Mouse (Mus musculus) embryonic facial prominence, embryonic 10.5 days (tissue): ENCODE results near the gene Cd28. TPM values are rescaled to one million over a fixed set of nuclear protein-coding genes. Genes with fewer than 3 reads are reported as not detected.
"Not testable (repeated sequence)": the region's sequence is repeated elsewhere in the genome, so short reads cannot be mapped to it uniquely, and the experiment has no call there.

ENCODE experiments used
- DNase-seq: peaks from one replicate; pipeline ENCODE4 v3.0.0-alpha.2; 2017; ENCODE audit warnings: low spot score
- H3K27ac ChIP-seq: fragments of 300-500 bp; sonication (generic); replicated peaks from 2 replicates; pipeline ENCODE4 v1.5.1; 2016; ENCODE audit warnings: mild to moderate bottlenecking
- H3K27me3 ChIP-seq: fragments of 300-500 bp; sonication (generic); replicated peaks from 2 replicates; pipeline ENCODE4 v1.6.1; 2016; ENCODE audit warnings: low read depth, mild to moderate bottlenecking; ENCODE audit not compliant: poor library complexity, severe bottlenecking
- H3K36me3 ChIP-seq: fragments of 300-500 bp; sonication (generic); replicated peaks from 2 replicates; pipeline ENCODE4 v1.6.1; 2016; ENCODE audit warnings: mild to moderate bottlenecking, moderate library complexity
- H3K4me1 ChIP-seq: fragments of 300-500 bp; sonication (generic); 2 replicates; pipeline ENCODE4 v1.6.1; 2016
- H3K4me3 ChIP-seq: fragments of 300-500 bp; sonication (generic); 2 replicates; pipeline ENCODE4 v1.5.1; 2016; ENCODE audit warnings: mild to moderate bottlenecking, moderate library complexity
- H3K9me3 ChIP-seq: fragments of 300-500 bp; sonication (generic); 2 replicates; pipeline ENCODE4 v1.6.1; 2016; ENCODE audit warnings: mild to moderate bottlenecking
- WGBS: fragments of 180-500 bp; shearing (Covaris S2); methylation state at CpG from one replicate; pipeline ENCODE4 v1.1.7; 2016; 5-methylcytosine and 5-hydroxymethylcytosine counted together
- polyA plus RNA-seq: library from polyadenylated mRNA; unstranded; fragments of >200 nt; fragmentation: Nextera tagmentation; extraction: Ambion mirVana; gene quantifications from 2 replicates; pipeline ENCODE4 v1.2.1, GENCODE M21; 2016

Gene Cd28
- polyA plus RNA-seq, 1 experiment from 2014 or later = 0.09 TPM

- Histone ChIP-seq H3K36me3 (no peaks in the 10 kb centered on the region), H3K9me3 (no peaks in the 10 kb centered on the region), H3K4me1 (no peaks in the 10 kb centered on the region), H3K27ac (no peak overlapping the region), H3K27me3 (no peaks in the 10 kb centered on the region), H3K4me3 (no peak overlapping the region)
- no peak for DNase-seq
- WGBS = 85% methylated on average over 2 of the region's 2 CpGs
Measured at GRCm38 (mm10) chr1:60808466-60808865, 91.9 kb downstream of the Cd28 start.

- no peaks in the 10 kb centered on the region for H3K36me3 ChIP-seq
- no peaks in the 10 kb centered on the region for H3K27me3 ChIP-seq
- no peaks in the 10 kb centered on the region for H3K9me3 ChIP-seq
- 89% methylated on average over 12 of the region's 12 CpGs for WGBS
- no peak for DNase-seq
- no peaks in the 10 kb centered on the region for H3K4me1 ChIP-seq
- no peak overlapping the region for H3K4me3 ChIP-seq
- H3K27ac ChIP-seq = no peak overlapping the region
Measured at GRCm38 (mm10) chr1:60809166-60809565, 92.6 kb downstream of the Cd28 start.

DNA sequence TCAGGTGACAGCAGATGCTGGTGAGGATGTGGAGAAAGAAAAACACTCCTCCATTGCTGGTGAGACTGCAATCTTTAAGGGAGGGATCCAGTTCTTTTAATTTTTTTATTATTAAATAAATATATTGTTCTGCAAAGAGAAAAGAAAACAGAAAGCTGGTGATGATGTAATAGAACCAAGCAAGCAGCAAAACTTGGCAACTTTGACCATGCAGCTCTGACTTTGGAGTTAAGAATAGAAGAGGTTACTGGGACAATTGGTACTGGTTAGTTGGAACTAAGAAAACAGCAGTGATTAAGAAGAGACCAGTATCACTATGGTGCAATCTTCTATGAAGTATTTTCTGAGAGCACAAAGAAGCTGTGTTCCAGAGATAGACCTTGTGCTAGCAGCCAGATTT is 94.2 kb downstream of the Cd28 start:
- no peak overlapping the region for H3K27ac ChIP-seq
- no peaks in the 10 kb centered on the region for H3K4me1 ChIP-seq
- H3K36me3 ChIP-seq = no peaks in the 10 kb centered on the region
- H3K27me3 ChIP-seq = no peaks in the 10 kb centered on the region
- no peak for DNase-seq
- no peaks in the 10 kb centered on the region for H3K9me3 ChIP-seq
- H3K4me3 ChIP-seq = no peak overlapping the region

DNA sequence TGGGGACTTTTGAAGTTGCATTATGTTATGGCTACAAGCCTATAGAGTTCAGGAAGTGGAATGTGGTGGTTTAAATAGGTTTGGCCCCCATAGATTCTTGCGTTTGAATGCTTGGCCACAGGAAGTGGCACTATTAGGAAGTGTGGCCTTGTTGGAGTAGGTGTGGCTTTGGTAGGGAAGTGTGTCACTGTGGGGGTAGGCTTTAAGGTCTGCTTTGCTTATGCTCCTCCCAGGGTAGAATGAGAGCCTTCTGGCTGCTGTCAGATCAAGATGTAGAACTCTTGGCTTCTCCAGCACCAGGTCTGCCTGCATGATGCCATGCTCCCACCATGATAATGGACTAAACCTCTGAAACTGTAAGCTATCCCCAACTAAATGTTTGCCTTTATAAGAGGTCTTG is 95.4 kb downstream of the Cd28 start:
- no peak for DNase-seq
- Histone ChIP-seq H3K27ac (no peak overlapping the region), H3K36me3 (no peaks in the 10 kb centered on the region), H3K9me3 (no peaks in the 10 kb centered on the region), H3K4me1 (no peaks in the 10 kb centered on the region), H3K4me3 (no peak overlapping the region), H3K27me3 (no peaks in the 10 kb centered on the region)
- WGBS = 70% methylated on average over 1 of the region's 1 CpGs

GRCm38 (mm10) chr1:60813411-60813810 is 96.8 kb downstream of the Cd28 start:
- 83% methylated on average over 2 of the region's 2 CpGs for WGBS
- DNase-seq = no peak
- no peaks in the 10 kb centered on the region for H3K27me3 ChIP-seq
- H3K4me1 ChIP-seq = no peaks in the 10 kb centered on the region
- H3K9me3 ChIP-seq = no peaks in the 10 kb centered on the region
- no peaks in the 10 kb centered on the region for H3K36me3 ChIP-seq
- H3K4me3 ChIP-seq = no peak overlapping the region
- no peak overlapping the region for H3K27ac ChIP-seq

DNA sequence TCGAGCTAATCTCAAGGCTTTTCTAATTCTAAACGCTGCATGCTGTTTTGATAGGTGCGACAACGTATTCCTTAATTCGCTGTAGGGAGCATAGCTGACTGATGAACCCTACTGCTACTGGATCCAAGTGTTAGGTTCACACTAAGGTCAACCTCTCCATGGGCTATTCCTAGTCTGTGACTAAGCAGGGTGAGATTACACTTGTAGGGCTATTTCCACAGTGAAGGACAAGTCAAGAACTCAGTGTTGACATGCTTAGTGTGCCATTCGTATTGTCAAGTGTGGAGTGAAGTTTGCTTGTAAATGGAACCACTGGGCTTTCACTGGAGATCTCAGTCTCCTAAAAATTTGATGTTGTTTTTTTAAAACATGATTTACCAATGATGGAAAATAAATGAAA is 99.3 kb downstream of the Cd28 start:
- DNase-seq = no peak
- no peak overlapping the region for H3K4me3 ChIP-seq
- no peaks in the 10 kb centered on the region for H3K9me3 ChIP-seq
- no peaks in the 10 kb centered on the region for H3K36me3 ChIP-seq
- no peak overlapping the region for H3K27ac ChIP-seq
- no peaks in the 10 kb centered on the region for H3K4me1 ChIP-seq
- no peaks in the 10 kb centered on the region for H3K27me3 ChIP-seq
- 93% methylated on average over 6 of the region's 6 CpGs for WGBS

DNA sequence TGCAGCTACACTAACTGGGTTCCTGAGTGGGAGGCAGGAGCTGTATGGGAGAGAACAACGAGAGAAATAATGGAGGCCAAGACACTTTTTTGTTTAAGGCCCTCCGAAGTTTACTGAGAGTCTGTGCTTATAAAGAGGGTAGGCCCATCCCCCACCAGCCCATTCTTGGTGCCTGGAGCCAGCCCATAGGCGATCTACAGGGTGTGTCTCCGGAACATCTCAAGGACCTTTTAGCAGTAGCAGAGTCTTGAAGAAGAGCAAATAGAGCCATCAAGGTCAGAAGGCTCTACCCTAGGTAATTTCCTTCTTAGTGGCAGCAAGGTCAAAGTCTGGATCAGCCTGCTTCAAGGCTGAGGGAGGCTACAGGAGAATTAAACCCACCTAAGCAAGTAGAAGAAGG is 101.9 kb downstream of the Cd28 start:
- not testable (repeated sequence) for H3K36me3 ChIP-seq, H3K4me1 ChIP-seq, H3K27ac ChIP-seq, H3K27me3 ChIP-seq, H3K9me3 ChIP-seq, H3K4me3 ChIP-seq, DNase-seq
- WGBS = 84% methylated on average over 4 of the region's 4 CpGs

DNA sequence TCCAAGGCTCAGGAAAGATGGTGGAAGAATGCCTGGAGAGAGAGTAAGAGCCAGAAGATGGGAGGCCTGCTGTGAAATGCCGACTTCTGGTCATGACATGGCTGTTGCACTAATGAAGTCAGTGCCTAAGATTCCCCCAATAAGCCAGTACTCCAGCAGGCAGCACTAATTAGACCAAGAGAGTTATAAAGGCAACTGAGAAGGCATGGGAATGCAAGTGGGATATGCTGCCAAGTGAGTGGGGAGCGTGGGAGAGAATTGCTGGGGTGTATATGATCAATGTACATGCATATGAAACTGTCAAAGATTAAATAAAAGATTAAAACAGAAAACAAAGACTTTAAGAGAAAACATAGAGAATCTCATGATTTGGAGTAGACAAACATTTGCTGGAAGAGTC is 103.4 kb downstream of the Cd28 start:
- WGBS = 88% methylated on average over 2 of the region's 2 CpGs
- Histone ChIP-seq H3K9me3 (no peaks in the 10 kb centered on the region), H3K4me3 (no peak overlapping the region), H3K4me1 (no peaks in the 10 kb centered on the region), H3K27ac (no peak overlapping the region), H3K27me3 (no peaks in the 10 kb centered on the region), H3K36me3 (no peaks in the 10 kb centered on the region)
- no peak for DNase-seq

DNA sequence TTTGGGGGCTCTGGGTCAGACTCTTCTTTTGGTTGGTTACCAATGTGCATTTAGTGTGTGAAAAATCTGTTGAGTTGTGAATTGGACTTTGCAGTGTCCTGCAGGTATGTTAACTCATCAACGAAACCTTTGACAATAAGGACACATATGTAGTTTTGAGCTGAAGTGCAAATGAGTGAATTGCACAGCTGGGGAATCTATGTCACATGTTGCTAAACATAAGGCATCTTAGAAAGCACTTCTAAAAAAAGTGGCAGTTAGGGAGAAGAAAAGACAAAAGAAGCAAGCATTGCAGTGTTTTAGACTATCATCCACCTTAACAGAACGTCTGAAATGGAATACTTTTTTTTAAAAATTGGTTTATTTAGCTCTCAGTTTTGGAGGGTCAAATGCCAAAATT is 104.4 kb downstream of the Cd28 start:
- no peak for DNase-seq
- Histone ChIP-seq H3K36me3 (no peaks in the 10 kb centered on the region), H3K9me3 (no peaks in the 10 kb centered on the region), H3K27me3 (no peaks in the 10 kb centered on the region), H3K4me1 (peaks cover 3% of the 10 kb centered on the region; the same call in 1 of the 2 replicates), H3K27ac (no peak overlapping the region), H3K4me3 (no peak overlapping the region)
- WGBS = 84% methylated on average over 2 of the region's 2 CpGs

- Histone ChIP-seq H3K27ac (no peak overlapping the region), H3K27me3 (no peaks in the 10 kb centered on the region), H3K9me3 (no peaks in the 10 kb centered on the region), H3K4me3 (no peak overlapping the region), H3K36me3 (no peaks in the 10 kb centered on the region), H3K4me1 (peaks cover 3% of the 10 kb centered on the region; the same call in 1 of the 2 replicates)
- no peak for DNase-seq
- WGBS = 83% methylated on average over 3 of the region's 3 CpGs
Measured at GRCm38 (mm10) chr1:60821590-60821989, 105.0 kb downstream of the Cd28 start.

Other genes starting within 250 kb of the Cd28 start
- 20.8 and 26.1 TPM in 2 replicates for gene Raph1, start 149.7 kb upstream of the Cd28 start, polyA plus RNA-seq
- not detected in 2 replicates for gene Ctla4, start 170.2 kb downstream of the Cd28 start, polyA plus RNA-seq